Mouse (Mus musculus) limb, embryonic 15.5 days (tissue): Measurements from ENCODE around the gene Grik4. TPM values are rescaled to one million over a fixed set of nuclear protein-coding genes. Genes with fewer than 3 reads are reported as not detected.

ENCODE experiments used
- ATAC-seq: fragments of 200-750 bp; cut with Nextera tagmentation; 2 replicates; pipeline ENCODE4 v1.8.0; 2017; ENCODE audit warnings: low read depth, moderate TSS enrichment; ENCODE audit not compliant: insufficient number of reproducible peaks, low FRiP score, low TSS enrichment
- H3K27ac ChIP-seq: fragments of 300-500 bp; sonication (generic); 2 replicates; pipeline ENCODE4 v1.5.1; 2015; ENCODE audit warnings: moderate library complexity, mild to moderate bottlenecking, inconsistent platforms
- H3K27me3 ChIP-seq: fragments of 300-500 bp; sonication (generic); 2 replicates; pipeline ENCODE4 v1.6.1; 2015; ENCODE audit warnings: inconsistent platforms
- H3K36me3 ChIP-seq: fragments of 300-500 bp; sonication (generic); 2 replicates; pipeline ENCODE4 v1.6.1; 2015; ENCODE audit warnings: inconsistent platforms
- H3K4me1 ChIP-seq: fragments of 300-500 bp; sonication (generic); 2 replicates; pipeline ENCODE4 v1.6.1; 2015; ENCODE audit warnings: inconsistent platforms
- H3K4me2 ChIP-seq: fragments of 300-500 bp; sonication (generic); 2 replicates; pipeline ENCODE4 v1.6.1; 2015; ENCODE audit warnings: mild to moderate bottlenecking, inconsistent platforms
- H3K4me3 ChIP-seq: fragments of 300-500 bp; sonication (generic); 2 replicates; pipeline ENCODE4 v1.5.1; 2015; ENCODE audit warnings: mild to moderate bottlenecking, inconsistent platforms
- H3K9ac ChIP-seq: fragments of 300-500 bp; sonication (generic); 2 replicates; pipeline ENCODE4 v1.6.1; 2015; ENCODE audit warnings: inconsistent platforms
- H3K9me3 ChIP-seq: fragments of 300-500 bp; sonication (generic); 2 replicates; pipeline ENCODE4 v1.6.1; 2016; ENCODE audit warnings: inconsistent platforms
- WGBS: fragments of 180-500 bp; shearing (Covaris S2); methylation state at CpG from one replicate; pipeline ENCODE4 v1.1.7; 2015; 5-methylcytosine and 5-hydroxymethylcytosine counted together
- polyA plus RNA-seq: library from polyadenylated mRNA; unstranded; fragments of >200 nt; fragmentation: Nextera tagmentation; extraction: Ambion mirVana; gene quantifications from 2 replicates; pipeline ENCODE4 v1.2.1, GENCODE M21; 2015

Grik4 gene
- polyA plus RNA-seq, 1 experiment from 2014 or later = 1.4 TPM

GRCm38 (mm10) chr9:42693024-42693423 is 251.3 kb downstream of the Grik4 start:
- H3K4me1 ChIP-seq = 0 out of 2 replicates have a peak, but pooled peaks cover 4% of the 10 kb centered on the region
- no peak for ATAC-seq

DNA sequence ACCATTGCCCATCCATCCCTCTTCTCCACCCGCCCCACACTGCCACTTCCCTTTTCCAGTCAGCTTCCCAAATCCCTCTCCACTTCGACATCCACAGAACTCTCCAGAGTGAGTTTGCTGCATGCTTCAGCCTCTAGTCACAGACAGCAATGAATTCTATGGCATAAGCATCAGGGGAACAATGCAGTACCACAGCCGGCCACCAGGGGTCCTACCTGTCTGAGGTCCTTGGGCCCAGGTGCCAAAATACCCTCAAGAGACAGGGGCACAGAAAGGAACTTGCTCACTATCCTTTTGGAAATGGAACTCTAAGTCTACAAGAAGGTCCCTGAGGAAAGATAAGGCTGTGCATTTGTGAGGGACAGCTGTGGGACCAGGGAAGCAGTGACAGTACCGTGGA is 256.1 kb downstream of the Grik4 start:
- 30% methylated on average over 4 of the region's 4 CpGs for WGBS

More at GRCm38 (mm10) chr9:42693024-42693423, 251.3 kb downstream of the Grik4 start:
- Histone ChIP-seq H3K9ac (no peak overlapping the region), H3K4me3 (no peak overlapping the region), H3K4me2 (no peak overlapping the region), H3K27me3 (no peaks in the 10 kb centered on the region), H3K36me3 (no peaks in the 10 kb centered on the region), H3K27ac (no peak overlapping the region), H3K9me3 (no peaks in the 10 kb centered on the region)
- WGBS = 70% methylated on average over 8 of the region's 8 CpGs

DNA sequence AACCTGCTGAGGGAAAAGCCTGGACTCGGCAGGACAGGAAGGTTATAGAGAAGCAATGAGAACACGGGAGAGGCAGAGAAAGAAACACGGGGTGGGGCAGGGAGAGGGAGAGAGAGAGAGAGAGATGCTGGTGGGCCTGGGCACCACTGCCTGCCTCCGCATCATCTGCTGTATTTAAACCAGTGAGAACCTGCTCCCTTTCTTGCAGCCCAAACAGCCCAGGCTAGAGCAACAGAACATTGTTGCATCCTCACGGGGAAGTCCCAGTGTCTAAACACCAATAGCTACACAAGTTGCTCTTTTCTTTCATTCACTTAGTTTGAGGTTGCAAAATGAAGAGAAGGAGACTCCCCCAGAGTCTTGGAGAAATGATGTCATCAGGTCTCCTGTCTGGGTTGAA is 258.2 kb downstream of the Grik4 start:
- no peak overlapping the region for H3K4me2 ChIP-seq
- H3K27me3 ChIP-seq = no peaks in the 10 kb centered on the region
- no peak overlapping the region for H3K4me3 ChIP-seq
- 81% methylated on average over 5 of the region's 5 CpGs for WGBS
- no peak overlapping the region for H3K9ac ChIP-seq
- no peaks in the 10 kb centered on the region for H3K36me3 ChIP-seq
- no peaks in the 10 kb centered on the region for H3K4me1 ChIP-seq
- H3K27ac ChIP-seq = no peak overlapping the region
- no peaks in the 10 kb centered on the region for H3K9me3 ChIP-seq
- ATAC-seq = no peak

More for the DNA sequence above, 256.1 kb downstream of the Grik4 start:
- no peaks in the 10 kb centered on the region for H3K27me3 ChIP-seq
- no peak for ATAC-seq
- H3K4me3 ChIP-seq = no peak overlapping the region
- H3K27ac ChIP-seq = no peak overlapping the region
- H3K36me3 ChIP-seq = no peaks in the 10 kb centered on the region
- no peak overlapping the region for H3K4me2 ChIP-seq
- 0 out of 2 replicates have a peak, but pooled peaks cover 3% of the 10 kb centered on the region for H3K4me1 ChIP-seq
- no peak overlapping the region for H3K9ac ChIP-seq
- H3K9me3 ChIP-seq = no peaks in the 10 kb centered on the region

GRCm38 (mm10) chr9:42674017-42674412 is 270.3 kb downstream of the Grik4 start:
- no peaks in the 10 kb centered on the region for H3K27me3 ChIP-seq
- H3K4me3 ChIP-seq = no peak overlapping the region
- H3K9me3 ChIP-seq = no peaks in the 10 kb centered on the region
- no peak overlapping the region for H3K4me2 ChIP-seq
- 34% methylated on average over 5 of the region's 5 CpGs for WGBS
- no peaks in the 10 kb centered on the region for H3K36me3 ChIP-seq
- H3K4me1 ChIP-seq = peaks cover 23% of the 10 kb centered on the region
- no peak for ATAC-seq
- H3K9ac ChIP-seq = no peak overlapping the region
- peak overlapping the region; percentile 55; the same call in 1 of the 2 replicates for H3K27ac ChIP-seq

DNA sequence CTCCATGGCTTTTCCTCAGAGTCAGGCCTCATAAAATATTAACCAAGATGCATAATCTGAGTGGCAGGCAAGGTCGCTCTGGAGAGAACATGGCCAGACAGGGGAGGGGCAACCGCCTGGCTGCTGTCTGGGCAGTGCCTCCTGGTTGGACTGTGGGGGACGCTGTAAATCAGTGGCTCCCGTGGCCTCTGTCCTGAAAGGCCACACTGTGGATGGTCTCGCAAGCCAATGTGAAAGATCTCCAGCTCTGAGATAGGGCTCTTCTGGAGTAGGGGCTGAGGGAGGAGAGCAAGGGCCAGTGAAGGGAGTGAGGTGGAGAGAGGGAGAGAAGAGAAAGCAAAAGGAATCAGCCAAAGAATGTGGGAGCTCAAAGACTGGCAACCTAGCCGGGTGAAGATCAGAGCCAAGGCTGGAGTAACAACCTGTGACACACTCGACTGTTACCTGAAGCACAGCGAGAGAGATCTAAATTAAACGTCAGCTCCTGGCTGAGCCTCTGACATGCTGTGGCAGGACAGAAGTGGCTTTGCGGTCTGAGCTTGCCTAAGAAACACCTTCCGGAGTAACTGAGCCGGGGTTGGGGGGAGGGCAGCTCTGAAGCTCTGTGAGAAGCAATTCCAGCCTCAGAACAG is 270.8 kb downstream of the Grik4 start:
- Histone ChIP-seq H3K9me3 (no peaks in the 10 kb centered on the region), H3K4me2 (0 out of 2 replicates have a peak overlapping the region, but pooled peaks have one; percentile 0), H3K4me3 (no peak overlapping the region), H3K4me1 (peaks cover 23% of the 10 kb centered on the region), H3K36me3 (no peaks in the 10 kb centered on the region), H3K27ac (peak overlapping the region; percentile 55; the same call in 1 of the 2 replicates), H3K9ac (no peak overlapping the region), H3K27me3 (no peaks in the 10 kb centered on the region)
- WGBS = 17% methylated on average over 12 of the region's 12 CpGs
- ATAC-seq = peak; percentile 24; the same call in 1 of the 2 replicates

DNA sequence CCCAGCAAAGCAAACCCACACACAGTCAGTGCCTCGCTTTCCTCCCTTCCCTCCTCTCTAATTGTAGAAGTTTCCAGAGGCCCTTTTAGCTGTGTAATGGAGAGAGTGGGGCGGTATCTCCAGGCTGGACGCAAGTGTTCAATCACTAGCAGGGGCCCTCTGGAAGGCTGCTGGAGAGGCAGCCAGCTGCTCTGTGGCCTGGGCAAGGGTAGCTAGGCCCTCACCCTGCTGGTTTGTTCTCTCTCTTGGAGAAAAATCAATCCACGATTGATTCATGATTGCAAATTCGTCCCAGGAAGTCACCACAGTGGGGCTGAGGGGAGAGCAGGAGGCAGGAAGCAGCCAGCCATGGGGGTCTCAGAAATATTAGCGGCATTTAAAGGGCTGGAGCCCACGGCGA is 271.3 kb downstream of the Grik4 start:
- H3K9ac ChIP-seq = no peak overlapping the region
- H3K27ac ChIP-seq = no peak overlapping the region
- H3K4me2 ChIP-seq = no peak overlapping the region
- no peaks in the 10 kb centered on the region for H3K36me3 ChIP-seq
- H3K27me3 ChIP-seq = no peaks in the 10 kb centered on the region
- peaks cover 23% of the 10 kb centered on the region for H3K4me1 ChIP-seq
- no peak overlapping the region for H3K4me3 ChIP-seq
- no peaks in the 10 kb centered on the region for H3K9me3 ChIP-seq
- WGBS = 28% methylated on average over 8 of the region's 8 CpGs
- no peak for ATAC-seq

DNA sequence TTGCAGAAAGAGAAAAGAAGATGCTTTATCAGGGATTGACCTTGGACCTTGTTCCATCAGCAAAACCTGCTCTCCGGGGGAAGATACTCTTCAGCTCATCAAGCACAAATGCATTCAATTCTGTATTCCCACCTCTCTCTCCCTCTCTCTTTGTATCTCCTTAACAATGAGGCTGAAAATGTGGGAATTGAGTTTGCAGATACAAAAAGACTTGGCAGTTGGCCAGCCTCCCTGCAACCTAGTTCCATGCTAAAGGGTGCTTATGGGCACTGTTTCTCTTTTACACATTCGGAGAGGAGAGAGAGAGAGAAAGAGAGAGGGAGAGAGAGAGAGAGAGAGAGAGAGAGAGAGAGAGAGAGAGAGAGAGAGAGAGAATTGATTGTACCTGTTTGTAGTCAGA is 273.7 kb downstream of the Grik4 start:
- no peak overlapping the region for H3K4me3 ChIP-seq
- H3K27ac ChIP-seq = no peak overlapping the region
- no peaks in the 10 kb centered on the region for H3K27me3 ChIP-seq
- H3K4me1 ChIP-seq = peaks cover 23% of the 10 kb centered on the region
- no peak overlapping the region for H3K9ac ChIP-seq
- no peaks in the 10 kb centered on the region for H3K9me3 ChIP-seq
- no peak for ATAC-seq
- 84% methylated on average over 2 of the region's 2 CpGs for WGBS
- no peaks in the 10 kb centered on the region for H3K36me3 ChIP-seq
- H3K4me2 ChIP-seq = no peak overlapping the region

GRCm38 (mm10) chr9:42661481-42661880 is 282.8 kb downstream of the Grik4 start:
- Histone ChIP-seq H3K36me3 (no peaks in the 10 kb centered on the region), H3K27me3 (no peaks in the 10 kb centered on the region), H3K9me3 (no peaks in the 10 kb centered on the region), H3K4me2 (no peak overlapping the region), H3K9ac (no peak overlapping the region), H3K27ac (no peak overlapping the region), H3K4me3 (no peak overlapping the region), H3K4me1 (no peaks in the 10 kb centered on the region)
- no peak for ATAC-seq
- WGBS = 86% methylated on average over 1 of the region's 1 CpGs

GRCm38 (mm10) chr9:42652756-42653155 is 291.5 kb downstream of the Grik4 start:
- no peaks in the 10 kb centered on the region for H3K36me3 ChIP-seq

GRCm38 (mm10) chr9:42652309-42652708 is 292.0 kb downstream of the Grik4 start:
- Histone ChIP-seq H3K27ac (no peak overlapping the region), H3K36me3 (no peaks in the 10 kb centered on the region), H3K4me3 (no peak overlapping the region), H3K9me3 (no peaks in the 10 kb centered on the region), H3K4me2 (no peak overlapping the region), H3K27me3 (no peaks in the 10 kb centered on the region), H3K9ac (no peak overlapping the region), H3K4me1 (no peaks in the 10 kb centered on the region)
- WGBS = 63% methylated on average over 4 of the region's 4 CpGs
- ATAC-seq = no peak

More at GRCm38 (mm10) chr9:42652756-42653155, 291.5 kb downstream of the Grik4 start:
- Histone ChIP-seq H3K4me2 (no peak overlapping the region), H3K9me3 (no peaks in the 10 kb centered on the region), H3K27ac (no peak overlapping the region), H3K4me3 (no peak overlapping the region), H3K27me3 (no peaks in the 10 kb centered on the region), H3K4me1 (no peaks in the 10 kb centered on the region), H3K9ac (no peak overlapping the region)
- WGBS = 84% methylated on average over 2 of the region's 2 CpGs
- no peak for ATAC-seq

- Histone ChIP-seq H3K4me1 (0 out of 2 replicates have a peak, but pooled peaks cover 5% of the 10 kb centered on the region), H3K27ac (no peak overlapping the region), H3K27me3 (no peaks in the 10 kb centered on the region; the same call in 1 of the 2 replicates), H3K36me3 (no peaks in the 10 kb centered on the region), H3K9ac (no peak overlapping the region), H3K9me3 (no peaks in the 10 kb centered on the region), H3K4me2 (no peak overlapping the region), H3K4me3 (no peak overlapping the region)
- WGBS = 60% methylated on average over 5 of the region's 5 CpGs
- no peak for ATAC-seq
These were observed 294.4 kb downstream of the Grik4 start for GRCm38 (mm10) chr9:42649872-42650271.

DNA sequence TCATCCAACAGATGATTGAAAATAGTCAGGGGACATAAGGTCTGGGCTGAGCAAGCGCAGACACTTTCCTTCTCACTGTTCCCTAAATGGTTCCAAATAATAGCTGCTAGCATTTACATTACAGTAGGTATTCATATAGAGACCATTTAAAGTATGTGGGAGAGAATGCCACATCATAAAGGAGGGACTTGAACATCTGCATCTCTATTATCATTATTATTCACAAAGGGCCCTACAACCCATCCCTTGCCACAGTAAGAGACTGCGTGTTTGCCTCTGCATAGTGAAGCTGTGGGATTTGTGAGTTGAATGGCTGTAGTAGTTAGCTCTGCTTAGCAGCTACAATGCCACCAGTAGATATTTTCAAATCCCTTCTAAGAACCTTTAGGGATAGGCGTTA is 296.2 kb downstream of the Grik4 start:
- no peaks in the 10 kb centered on the region for H3K36me3 ChIP-seq
- H3K4me2 ChIP-seq = no peak overlapping the region
- ATAC-seq = no peak
- H3K9me3 ChIP-seq = no peaks in the 10 kb centered on the region
- H3K27me3 ChIP-seq = no peaks in the 10 kb centered on the region; the same call in 1 of the 2 replicates
- 0 out of 2 replicates have a peak, but pooled peaks cover 5% of the 10 kb centered on the region for H3K4me1 ChIP-seq
- 92% methylated on average over 3 of the region's 3 CpGs for WGBS
- no peak overlapping the region for H3K27ac ChIP-seq
- H3K9ac ChIP-seq = no peak overlapping the region
- H3K4me3 ChIP-seq = no peak overlapping the region
